Mouse (Mus musculus): ENCODE data around the gene Cant1. TPM values are rescaled to one million over a fixed set of nuclear protein-coding genes. Genes with fewer than 3 reads are reported as not detected.

Cant1 gene
- 10 to 100 TPM; 11.0 to 11.7 TPM for total RNA-seq (2021)
- long read RNA-seq, experiment 1, full-length matches to known transcripts, result 6 of 11 reads
- long read RNA-seq, experiment 1, partial matches to known transcripts, result 1 of 11 reads
- long read RNA-seq, experiment 1, other reads (novel, unspliced or antisense), result 4 of 11 reads
- long read RNA-seq, experiment 2, full-length matches to known transcripts, result 13 of 16 reads
- long read RNA-seq, experiment 2, partial matches to known transcripts, result 0 of 16 reads
- long read RNA-seq, experiment 2, other reads (novel, unspliced or antisense), result 3 of 16 reads

- intact Hi-C loops (cut with DNase I; ENCODE audit: low total_unique reads), result no loop called here
- peak; percentile 97 for DNase-seq
Measured at GRCm38 (mm10) chr11:118418834-118419504, at the start of gene Cant1. Gene Cant1 (minus strand): TSS chr11:118419086.

GRCm38 (mm10) chr11:118467441-118468035, 48.7 kb upstream of the Cant1 start:
- no peak for DNase-seq
- intact Hi-C loops (cut with DNase I; ENCODE audit: low total_unique reads), result no loop called here

GRCm38 (mm10) chr11:118460280-118460679, 41.4 kb upstream of the Cant1 start:
- DNase-seq, result no peak
- intact Hi-C loops (cut with DNase I; ENCODE audit: low total_unique reads), result no loop called here

- DNase-seq, result no peak
- intact Hi-C loops (cut with DNase I; ENCODE audit: low total_unique reads), result no loop called here
Measured at GRCm38 (mm10) chr11:118459536-118459935, 40.6 kb upstream of the Cant1 start.

GRCm38 (mm10) chr11:118459051-118459450, 40.2 kb upstream of the Cant1 start:
- intact Hi-C loops (cut with DNase I; ENCODE audit: low total_unique reads), result no loop called here

GRCm38 (mm10) chr11:118456937-118457336, 38.1 kb upstream of the Cant1 start:
- intact Hi-C loops (cut with DNase I; ENCODE audit: low total_unique reads), result no loop called here
- peak; percentile 44 for DNase-seq

More at GRCm38 (mm10) chr11:118459051-118459450, 40.2 kb upstream of the Cant1 start:
- peak; percentile 69 for DNase-seq

- intact Hi-C loops (cut with DNase I; ENCODE audit: low total_unique reads), result no loop called here
- no peak for DNase-seq
Measured at GRCm38 (mm10) chr11:118455788-118456187, 36.9 kb upstream of the Cant1 start.

- intact Hi-C loops (cut with DNase I; ENCODE audit: low total_unique reads), result no loop called here
Measured at GRCm38 (mm10) chr11:118453886-118454671, 35.2 kb upstream of the Cant1 start.

GRCm38 (mm10) chr11:118452955-118453354, 34.1 kb upstream of the Cant1 start:
- DNase-seq, result peak; percentile 46
- intact Hi-C loops (cut with DNase I; ENCODE audit: low total_unique reads), result no loop called here

More at GRCm38 (mm10) chr11:118453886-118454671, 35.2 kb upstream of the Cant1 start:
- peak; percentile 82 for DNase-seq

- intact Hi-C loops (cut with DNase I; ENCODE audit: low total_unique reads), result no loop called here
Measured at GRCm38 (mm10) chr11:118451211-118451610, 32.3 kb upstream of the Cant1 start.

GRCm38 (mm10) chr11:118448385-118448784, 29.5 kb upstream of the Cant1 start:
- intact Hi-C loops (cut with DNase I; ENCODE audit: low total_unique reads), result no loop called here
- peak; percentile 86 for DNase-seq

More at GRCm38 (mm10) chr11:118451211-118451610, 32.3 kb upstream of the Cant1 start:
- peak; percentile 37 for DNase-seq

GRCm38 (mm10) chr11:118447346-118447745, 28.5 kb upstream of the Cant1 start:
- intact Hi-C loops (cut with DNase I; ENCODE audit: low total_unique reads), result no loop called here
- peak; percentile 50 for DNase-seq

- peak; percentile 64 for DNase-seq
- intact Hi-C loops (cut with DNase I; ENCODE audit: low total_unique reads), result loop anchor here (2.0 kb wide), 1 partner anchor 45 kb away; no protein-coding TSS in a partner anchor
Measured at GRCm38 (mm10) chr11:118445843-118446242, 27.0 kb upstream of the Cant1 start.

- intact Hi-C loops (cut with DNase I; ENCODE audit: low total_unique reads), result no loop called here
Measured at GRCm38 (mm10) chr11:118443201-118443970, 24.5 kb upstream of the Cant1 start.

GRCm38 (mm10) chr11:118442691-118443090, 23.8 kb upstream of the Cant1 start:
- intact Hi-C loops (cut with DNase I; ENCODE audit: low total_unique reads), result no loop called here
- DNase-seq, result no peak

More at GRCm38 (mm10) chr11:118443201-118443970, 24.5 kb upstream of the Cant1 start:
- DNase-seq, result peak; percentile 79

- intact Hi-C loops (cut with DNase I; ENCODE audit: low total_unique reads), result no loop called here
- peak; percentile 30 for DNase-seq
Measured at GRCm38 (mm10) chr11:118438665-118439414, 20.0 kb upstream of the Cant1 start.

- peak; percentile 59 for DNase-seq
- intact Hi-C loops (cut with DNase I; ENCODE audit: low total_unique reads), result no loop called here
Measured at GRCm38 (mm10) chr11:118436471-118436935, 17.6 kb upstream of the Cant1 start.

- intact Hi-C loops (cut with DNase I; ENCODE audit: low total_unique reads), result no loop called here
- no peak for DNase-seq
Measured at GRCm38 (mm10) chr11:118434093-118434492, 15.2 kb upstream of the Cant1 start.
